In the genomic region with DNA sequence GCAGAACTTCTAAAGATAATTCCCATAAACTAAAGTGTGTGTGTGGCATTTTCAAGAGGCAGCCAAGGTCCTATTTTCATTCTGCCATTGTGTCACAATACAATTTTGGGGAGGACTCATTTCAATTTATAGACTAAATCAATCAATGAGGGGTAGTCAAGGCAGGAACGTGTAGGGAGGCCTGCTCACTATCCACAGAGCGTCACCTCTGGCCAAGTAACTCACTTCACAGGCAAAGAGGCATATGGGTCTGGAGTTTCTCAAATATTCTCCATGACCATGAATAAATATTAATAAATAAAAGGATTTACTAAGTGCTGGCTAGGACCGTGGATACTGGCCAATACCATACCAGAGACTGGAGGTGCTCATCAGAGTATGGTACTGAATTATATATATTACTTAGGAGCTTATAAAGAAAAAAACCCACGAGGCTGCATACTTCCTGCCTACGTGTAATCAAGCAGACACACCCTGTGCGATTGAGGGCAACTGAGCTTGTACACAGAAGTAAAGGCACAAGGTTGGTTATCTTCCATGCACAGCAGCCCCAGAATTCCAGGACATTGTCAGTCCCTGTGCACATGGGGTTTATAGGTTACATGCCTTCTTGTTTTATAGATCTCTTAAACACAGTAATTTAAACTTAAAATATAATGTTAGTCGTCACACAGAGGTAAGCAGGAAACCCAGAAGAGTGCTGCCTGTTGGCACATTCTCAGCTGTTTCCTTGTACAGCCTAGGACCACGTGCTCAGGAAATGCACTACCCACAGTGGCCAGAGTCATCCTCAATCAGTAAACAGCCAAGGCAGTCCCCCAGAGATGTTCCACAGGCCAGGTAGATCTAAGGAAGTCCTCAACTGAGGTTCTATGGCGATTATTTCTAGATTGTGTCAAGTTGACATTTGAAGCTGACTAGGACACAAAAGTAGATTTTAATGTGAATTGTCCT, we compare ENCODE assay signal across 12 mouse cellular contexts.
A peak's percentile ranks its signal among the peaks of the same experiment; 100 is the strongest.
DNase-seq lines count a peak whose midpoint lies in the region; ATAC-seq and TF ChIP-seq lines count a peak whose summit lies in the region.
"Had no signal": no experiment of that assay in that cellular context is flagged by ENCODE, and none has a peak within 500 bp of the region (broad histone marks: within the 10 kb centered on the region; RNA-seq: fewer than 3 reads in every experiment).

No protein-coding gene starts in this region.

- whole genome bisulfite sequencing in heart, adult 2 months: 45% methylated on average over 9 of the region's 9 CpGs
- 72% methylated on average over 9 of the region's 9 CpGs for WGBS in heart, embryonic 10.5 days
- WGBS in liver, embryonic 15.5 days (ENCODE audit: insufficient replicate concordance): 21% methylated on average over 9 of the region's 9 CpGs
- WGBS in stomach, embryonic 15.5 days: 43% methylated on average over 9 of the region's 9 CpGs
- WGBS in kidney, embryonic 14.5 days: 76% methylated on average over 9 of the region's 9 CpGs
- 87% methylated on average over 9 of the region's 9 CpGs for WGBS in forebrain, embryonic 10.5 days

- no peak for TF ChIP-seq POLR2A in heart, adult 2 months (IDR thresholded peaks at IDR 0.05; ENCODE audit: insufficient read depth, low read depth, low read length)

- H3K4me1 ChIP-seq in heart, adult 2 months (ENCODE audit: control insufficient read depth, insufficient read depth, low read length): peaks cover 20% of the 10 kb centered on the region
- peaks cover 62% of the 10 kb centered on the region for H3K4me1 ChIP-seq in heart, embryonic 10.5 days
- peaks cover 80% of the 10 kb centered on the region for H3K4me1 ChIP-seq in liver, embryonic 15.5 days (replicated peaks)
- no peaks in the 10 kb centered on the region for H3K4me1 ChIP-seq in stomach, embryonic 15.5 days
- H3K4me1 ChIP-seq in kidney, embryonic 14.5 days (ENCODE audit: control insufficient read depth, insufficient read depth, low read length): peaks cover 5% of the 10 kb centered on the region; the same call in 1 of the 2 replicates
- H3K4me1 ChIP-seq in forebrain, embryonic 10.5 days: peaks cover 5% of the 10 kb centered on the region; the same call in 1 of the 2 replicates

- H3K9ac ChIP-seq in heart, adult 2 months (ENCODE audit: low read depth, low read length): no peak overlapping the region
- H3K9ac ChIP-seq in liver, embryonic 15.5 days: no peak overlapping the region
- no peak overlapping the region for H3K9ac ChIP-seq in stomach, embryonic 15.5 days
- H3K9ac ChIP-seq in kidney, embryonic 14.5 days (ENCODE audit: low read depth, low read length): no peak overlapping the region
- H3K9ac ChIP-seq: embryonic facial prominence, embryonic 15.5 days; hindbrain, embryonic 14.5 days; limb, embryonic 13.5 days had no signal

- peak overlapping the region; percentile 21 for H3K27ac ChIP-seq in heart, adult 2 months
- H3K27ac ChIP-seq in heart, embryonic 10.5 days: no peak overlapping the region; the same call in 1 of the 2 replicates
- peak overlapping the region; percentile 89 for H3K27ac ChIP-seq in liver, embryonic 15.5 days (replicated peaks)
- H3K27ac ChIP-seq in stomach, embryonic 15.5 days: no peak overlapping the region
- H3K27ac ChIP-seq in kidney, embryonic 14.5 days (ENCODE audit: low read depth, low read length): no peak overlapping the region
- no peak overlapping the region for H3K27ac ChIP-seq in forebrain, embryonic 10.5 days
- H3K27ac ChIP-seq: embryonic facial prominence, embryonic 15.5 days; limb, embryonic 13.5 days had no signal

- intact Hi-C loops in heart, adult 2 months (cut with DNase I): no loop called here

- H3K9me3 ChIP-seq in heart, embryonic 10.5 days: no peaks in the 10 kb centered on the region
- no peaks in the 10 kb centered on the region for H3K9me3 ChIP-seq in liver, embryonic 15.5 days (replicated peaks)
- no peaks in the 10 kb centered on the region for H3K9me3 ChIP-seq in stomach, embryonic 15.5 days
- no peaks in the 10 kb centered on the region for H3K9me3 ChIP-seq in kidney, embryonic 14.5 days (ENCODE audit: control insufficient read depth, low read length)
- H3K9me3 ChIP-seq in forebrain, embryonic 10.5 days: no peaks in the 10 kb centered on the region
- H3K9me3 ChIP-seq: embryonic facial prominence, embryonic 15.5 days; limb, embryonic 13.5 days had no signal

- H3K27me3 ChIP-seq in heart, adult 2 months (ENCODE audit: control insufficient read depth, insufficient read depth, low read length): no peaks in the 10 kb centered on the region
- no peaks in the 10 kb centered on the region for H3K27me3 ChIP-seq in heart, embryonic 10.5 days (ENCODE audit: insufficient read depth, poor library complexity, severe bottlenecking)
- H3K27me3 ChIP-seq in liver, embryonic 15.5 days: no peaks in the 10 kb centered on the region
- no peaks in the 10 kb centered on the region for H3K27me3 ChIP-seq in stomach, embryonic 15.5 days (replicated peaks)
- no peaks in the 10 kb centered on the region for H3K27me3 ChIP-seq in kidney, embryonic 14.5 days (ENCODE audit: control insufficient read depth, insufficient read depth, low read length)
- no peaks in the 10 kb centered on the region for H3K27me3 ChIP-seq in forebrain, embryonic 10.5 days (ENCODE audit: poor library complexity, severe bottlenecking)
- H3K27me3 ChIP-seq: embryonic facial prominence, embryonic 15.5 days; limb, embryonic 13.5 days had no signal

- peaks cover 19% of the 10 kb centered on the region for H3K36me3 ChIP-seq in heart, adult 2 months (ENCODE audit: control insufficient read depth, insufficient read depth, low read length)
- peaks cover 5% of the 10 kb centered on the region; the same call in 1 of the 2 replicates for H3K36me3 ChIP-seq in heart, embryonic 10.5 days
- H3K36me3 ChIP-seq in liver, embryonic 15.5 days (replicated peaks): peaks cover 17% of the 10 kb centered on the region; the same call in 1 of the 2 replicates
- H3K36me3 ChIP-seq in stomach, embryonic 15.5 days: no peaks in the 10 kb centered on the region
- H3K36me3 ChIP-seq in kidney, embryonic 14.5 days (ENCODE audit: control insufficient read depth, insufficient read depth, low read length): peaks cover 4% of the 10 kb centered on the region; the same call in 1 of the 2 replicates
- H3K36me3 ChIP-seq in forebrain, embryonic 10.5 days (replicated peaks): 0 out of 2 replicates have a peak, but pooled peaks cover 2% of the 10 kb centered on the region
- H3K36me3 ChIP-seq: limb, embryonic 13.5 days had no signal

- peak overlapping the region; percentile 50 for H3K4me2 ChIP-seq in liver, embryonic 15.5 days
- no peak overlapping the region for H3K4me2 ChIP-seq in stomach, embryonic 15.5 days
- no peak overlapping the region for H3K4me2 ChIP-seq in kidney, embryonic 14.5 days (replicated peaks; ENCODE audit: low read depth, low read length)
- H3K4me2 ChIP-seq: embryonic facial prominence, embryonic 15.5 days; hindbrain, embryonic 14.5 days; limb, embryonic 13.5 days had no signal

- TF ChIP-seq EP300 in heart, adult 2 months (IDR thresholded peaks at IDR 0.05; ENCODE audit: insufficient read depth, low read depth, low read length): no peak

- DNase-seq in heart, adult 2 months: peak in 1 of 2 experiments; percentile 29
- no peak for DNase-seq in heart, embryonic 10.5 days (ENCODE audit: low spot score)
- DNase-seq in c-Kit-positive CD71-negative TER-119-negative erythroid progenitor cells, embryonic 14.5 days (ENCODE audit: low read depth): peak; percentile 31
- DNase-seq in MN1 (ENCODE audit: low spot score): no peak
- no peak for DNase-seq in forebrain, embryonic 10.5 days (ENCODE audit: extremely low spot score, low spot score)
- DNase-seq: adrenal gland, postnatal 10 days had no signal

- peak; percentile 31 for TF ChIP-seq CTCF in heart, adult 2 months (IDR thresholded peaks at IDR 0.05)

- peak; percentile 96 for ATAC-seq in liver, embryonic 15.5 days (ENCODE audit: insufficient read depth)
- ATAC-seq in stomach, embryonic 15.5 days (ENCODE audit: insufficient read depth, low FRiP score, low read depth): peak; percentile 90
- no peak for ATAC-seq in kidney, embryonic 14.5 days (ENCODE audit: low FRiP score, low TSS enrichment)

- no peaks in the 10 kb centered on the region; the same call in 1 of the 2 replicates for H3K79me2 ChIP-seq in heart, adult 2 months (replicated peaks; ENCODE audit: control insufficient read depth, insufficient read depth, low read length)

- H3K4me3 ChIP-seq in heart, adult 2 months: no peak overlapping the region
- H3K4me3 ChIP-seq in heart, embryonic 10.5 days: no peak overlapping the region
- H3K4me3 ChIP-seq in liver, embryonic 15.5 days (replicated peaks): 0 out of 2 replicates have a peak overlapping the region, but pooled peaks have one; percentile 0
- H3K4me3 ChIP-seq in stomach, embryonic 15.5 days (replicated peaks): no peak overlapping the region
- H3K4me3 ChIP-seq in kidney, embryonic 14.5 days (ENCODE audit: low read length): no peak overlapping the region
- no peak overlapping the region for H3K4me3 ChIP-seq in forebrain, embryonic 10.5 days
- H3K4me3 ChIP-seq: embryonic facial prominence, embryonic 15.5 days; limb, embryonic 13.5 days had no signal

Comparison
In these comparisons a context has a peak if more than half of its experiments do, and no peak if none do; other contexts are left out.
1. H3K27ac ChIP-seq: peak in heart, adult 2 months (single experiment) and liver, embryonic 15.5 days (single experiment); none in heart, embryonic 10.5 days (single experiment), stomach, embryonic 15.5 days (single experiment), kidney, embryonic 14.5 days (single experiment) and forebrain, embryonic 10.5 days (single experiment).